Mouse (Mus musculus): ENCODE measurements around the gene Man1b1. TPM values are rescaled to one million over a fixed set of nuclear protein-coding genes. Genes with fewer than 3 reads are reported as not detected.

Gene Man1b1
- 66.5 and 75.8 TPM in 2 replicates for polyA plus RNA-seq (2016; fragmentation: Nextera tagmentation; extraction: Ambion mirVana)

- Histone ChIP-seq H3K27ac (peak within 1 kb of the TSS; percentile 91), H3K36me3 (peaks cover 33% of the 10 kb centered on the region), H3K9me3 (no peaks in the 10 kb centered on the region), H3K4me1 (peaks cover 15% of the 10 kb centered on the region), H3K4me3 (peak within 1 kb of the TSS; percentile 93), H3K27me3 (no peaks in the 10 kb centered on the region), H3K9ac (peak within 1 kb of the TSS; percentile 85), H3K4me2 (replicated peaks) (peak within 1 kb of the TSS; percentile 91)
- ATAC-seq (ENCODE audit: insufficient number of reproducible peaks, insufficient read depth, low FRiP score, low TSS enrichment): peak; percentile 97
- under 1% methylated on average over 78 of the region's 78 CpGs for WGBS
Observed at GRCm38 (mm10) chr2:25332286-25333160, at the start of gene Man1b1. Gene Man1b1, plus strand, starts transcription at chr2:25332338.

- Histone ChIP-seq H3K4me2 (replicated peaks) (no peak overlapping the region), H3K4me3 (no peak overlapping the region), H3K9ac (no peak overlapping the region), H3K27me3 (peaks cover 37% of the 10 kb centered on the region), H3K4me1 (peaks cover 7% of the 10 kb centered on the region; the same call in 1 of the 2 replicates), H3K36me3 (peaks cover 53% of the 10 kb centered on the region), H3K9me3 (no peaks in the 10 kb centered on the region), H3K27ac (no peak overlapping the region)
- 83% methylated on average over 2 of the region's 2 CpGs for WGBS
- no peak for ATAC-seq (ENCODE audit: insufficient number of reproducible peaks, insufficient read depth, low FRiP score, low TSS enrichment)
Observed at GRCm38 (mm10) chr2:25285551-25285950, 46.6 kb upstream of the Man1b1 start.

- H3K9ac ChIP-seq: no peak overlapping the region
- peak overlapping the region; percentile 60; the same call in 1 of the 2 replicates for H3K27ac ChIP-seq
- peaks cover 44% of the 10 kb centered on the region for H3K27me3 ChIP-seq
- 63% methylated on average over 1 of the region's 1 CpGs for WGBS
- H3K4me2 ChIP-seq (replicated peaks): no peak overlapping the region
- H3K4me1 ChIP-seq: peaks cover 10% of the 10 kb centered on the region; the same call in 1 of the 2 replicates
- H3K4me3 ChIP-seq: no peak overlapping the region
- ATAC-seq (ENCODE audit: insufficient number of reproducible peaks, insufficient read depth, low FRiP score, low TSS enrichment): no peak
- H3K9me3 ChIP-seq: no peaks in the 10 kb centered on the region
- H3K36me3 ChIP-seq: peaks cover 46% of the 10 kb centered on the region
Observed at GRCm38 (mm10) chr2:25286314-25286713, 45.8 kb upstream of the Man1b1 start.

DNA sequence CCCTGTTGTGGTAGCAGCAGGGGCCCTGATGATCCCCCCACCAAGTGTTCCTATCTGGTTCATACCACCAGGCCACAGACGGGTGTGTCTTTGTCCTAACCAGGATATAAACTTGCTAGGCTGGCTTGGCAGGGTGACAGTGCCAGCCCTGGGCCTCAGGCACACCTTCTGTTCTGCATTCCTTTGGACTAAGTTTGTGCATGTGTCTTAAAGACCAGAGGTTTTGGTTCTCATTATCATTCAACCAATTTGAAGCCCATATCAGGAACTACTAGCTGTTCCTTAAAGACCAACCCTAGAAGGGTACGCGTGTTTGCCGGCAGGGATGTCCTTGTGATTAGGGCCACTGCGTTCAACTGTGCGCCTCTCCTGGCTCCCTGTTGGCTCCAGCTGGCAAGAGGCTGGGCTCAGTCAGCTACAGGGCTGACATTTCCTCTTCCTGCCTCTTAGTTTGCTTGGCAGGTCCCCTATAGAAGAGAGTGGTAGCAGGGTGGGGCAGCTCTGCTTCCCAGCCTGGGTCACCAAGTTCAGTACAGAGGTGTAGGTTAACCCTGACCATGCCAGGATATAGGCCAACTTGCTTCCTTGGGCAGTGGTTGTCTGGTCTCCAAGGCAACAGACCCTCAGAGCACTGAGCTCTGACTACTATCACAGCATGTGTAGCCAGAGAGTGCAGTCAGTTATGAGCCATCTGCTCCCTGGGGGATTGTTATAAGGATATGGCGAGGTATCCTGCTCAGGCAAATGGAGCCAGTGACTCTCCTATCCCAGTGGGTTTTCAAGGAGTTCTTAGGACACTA lies 45.1 kb upstream of the Man1b1 start:
- H3K4me2 ChIP-seq (replicated peaks): no peak overlapping the region
- no peaks in the 10 kb centered on the region for H3K9me3 ChIP-seq
- H3K4me3 ChIP-seq: no peak overlapping the region
- no peak overlapping the region for H3K9ac ChIP-seq
- peaks cover 42% of the 10 kb centered on the region for H3K36me3 ChIP-seq
- H3K27ac ChIP-seq: no peak overlapping the region
- WGBS: 51% methylated on average over 7 of the region's 7 CpGs
- peaks cover 10% of the 10 kb centered on the region; the same call in 1 of the 2 replicates for H3K4me1 ChIP-seq
- no peak for ATAC-seq (ENCODE audit: insufficient number of reproducible peaks, insufficient read depth, low FRiP score, low TSS enrichment)
- H3K27me3 ChIP-seq: peaks cover 51% of the 10 kb centered on the region

DNA sequence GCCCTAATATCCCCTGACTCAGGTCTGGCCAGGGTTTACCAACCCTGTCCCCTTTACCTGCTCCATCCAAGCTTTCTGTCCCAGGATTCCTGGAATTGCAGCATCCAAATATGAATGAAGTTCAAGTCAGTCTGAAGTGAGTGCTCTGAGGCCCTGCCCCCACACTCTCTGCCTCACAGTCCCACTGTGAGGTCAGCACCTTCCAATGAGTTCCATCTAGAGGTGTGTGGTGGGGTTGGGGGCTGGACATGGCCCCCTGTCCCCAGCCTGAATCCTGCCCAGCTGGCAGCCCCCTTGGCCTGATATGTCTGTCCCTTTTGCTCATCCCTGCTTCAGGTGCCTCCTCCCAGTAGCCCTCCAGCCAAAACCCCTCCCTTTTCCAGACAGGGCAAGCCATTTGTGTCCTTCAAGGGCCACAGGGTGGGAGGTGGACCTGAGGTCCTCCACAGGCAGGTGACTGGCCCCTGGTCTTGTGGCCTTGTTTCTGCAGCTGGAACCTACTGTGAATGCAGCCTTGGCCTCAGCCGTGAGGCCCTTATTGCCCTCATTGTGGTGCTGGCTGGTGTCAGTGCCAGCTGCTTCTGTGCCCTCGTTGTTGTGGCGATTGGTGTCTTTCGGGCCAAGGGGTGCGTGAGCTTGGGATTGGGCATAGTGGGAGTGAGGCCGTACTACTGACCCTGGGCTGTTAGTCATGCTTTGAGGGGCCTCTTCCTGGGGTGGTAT lies 44.0 kb upstream of the Man1b1 start, which contains the start of gene Tmem210:
Tmem210 (plus strand) TSS at position 219 of the 723 bp plus-strand sequence.
- Histone ChIP-seq H3K9me3 (no peaks in the 10 kb centered on the region), H3K4me3 (no peak within 1 kb of the TSS), H3K9ac (no peak within 1 kb of the TSS), H3K4me2 (replicated peaks) (no peak within 1 kb of the TSS), H3K27me3 (peaks cover 62% of the 10 kb centered on the region), H3K4me1 (peaks cover 13% of the 10 kb centered on the region), H3K36me3 (peaks cover 31% of the 10 kb centered on the region), H3K27ac (no peak within 1 kb of the TSS)
- WGBS: 81% methylated on average over 6 of the region's 6 CpGs
- ATAC-seq (ENCODE audit: insufficient number of reproducible peaks, insufficient read depth, low FRiP score, low TSS enrichment): no peak

- no peak overlapping the region for H3K4me2 ChIP-seq (replicated peaks)
- no peak for ATAC-seq (ENCODE audit: insufficient number of reproducible peaks, insufficient read depth, low FRiP score, low TSS enrichment)
- H3K9me3 ChIP-seq: no peaks in the 10 kb centered on the region
- no peak overlapping the region for H3K4me3 ChIP-seq
- H3K4me1 ChIP-seq: peaks cover 13% of the 10 kb centered on the region
- H3K27ac ChIP-seq: no peak overlapping the region
- peaks cover 24% of the 10 kb centered on the region for H3K36me3 ChIP-seq
- WGBS: 83% methylated on average over 7 of the region's 7 CpGs
- no peak overlapping the region for H3K9ac ChIP-seq
- peaks cover 70% of the 10 kb centered on the region for H3K27me3 ChIP-seq
Observed at GRCm38 (mm10) chr2:25288734-25289345, 43.3 kb upstream of the Man1b1 start.

- peaks cover 13% of the 10 kb centered on the region for H3K4me1 ChIP-seq
- H3K4me2 ChIP-seq (replicated peaks): peak within 1 kb of the TSS; percentile 32
- ATAC-seq (ENCODE audit: insufficient number of reproducible peaks, insufficient read depth, low FRiP score, low TSS enrichment): no peak
- no peaks in the 10 kb centered on the region for H3K9me3 ChIP-seq
- peak within 1 kb of the TSS; percentile 11; the same call in 1 of the 2 replicates for H3K4me3 ChIP-seq
- WGBS: 5% methylated on average over 11 of the region's 11 CpGs
- no peak within 1 kb of the TSS for H3K9ac ChIP-seq
- H3K27me3 ChIP-seq: peaks cover 78% of the 10 kb centered on the region
- H3K27ac ChIP-seq: no peak within 1 kb of the TSS
- peaks cover 17% of the 10 kb centered on the region for H3K36me3 ChIP-seq
Observed at GRCm38 (mm10) chr2:25289651-25290050, 42.5 kb upstream of the Man1b1 start, which contains the start of gene Lrrc26. Gene Lrrc26, plus strand, starts transcription at chr2:25289915.

- Histone ChIP-seq H3K36me3 (peaks cover 11% of the 10 kb centered on the region), H3K4me1 (peaks cover 13% of the 10 kb centered on the region), H3K9ac (no peak overlapping the region), H3K4me2 (replicated peaks) (peak overlapping the region; percentile 32), H3K27ac (no peak overlapping the region), H3K27me3 (peaks cover 84% of the 10 kb centered on the region), H3K4me3 (peak overlapping the region; percentile 11; the same call in 1 of the 2 replicates), H3K9me3 (no peaks in the 10 kb centered on the region)
- 1% methylated on average over 54 of the region's 54 CpGs for WGBS
- ATAC-seq (ENCODE audit: insufficient number of reproducible peaks, insufficient read depth, low FRiP score, low TSS enrichment): no peak
Observed at GRCm38 (mm10) chr2:25290101-25290815, 41.9 kb upstream of the Man1b1 start.

DNA sequence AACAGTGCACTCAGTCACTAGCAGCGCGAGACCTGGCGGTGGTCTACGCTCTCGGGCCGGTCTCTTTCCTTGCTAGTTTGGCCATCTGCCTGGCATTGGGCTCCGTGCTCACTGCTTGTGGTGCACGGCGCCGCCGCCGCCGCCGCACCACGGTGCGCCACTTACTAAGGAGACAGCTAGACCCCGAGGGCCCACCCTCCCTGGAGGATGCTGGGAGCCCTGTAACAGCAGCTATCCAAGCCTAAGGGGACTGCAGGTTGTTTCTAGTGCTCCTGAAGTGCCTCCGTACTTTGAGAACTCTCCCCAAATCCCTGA lies 41.4 kb upstream of the Man1b1 start:
- H3K4me2 ChIP-seq (replicated peaks): peak overlapping the region; percentile 32
- no peak overlapping the region for H3K9ac ChIP-seq
- H3K4me3 ChIP-seq: peak overlapping the region; percentile 11; the same call in 1 of the 2 replicates
- H3K36me3 ChIP-seq: peaks cover 6% of the 10 kb centered on the region
- no peak for ATAC-seq (ENCODE audit: insufficient number of reproducible peaks, insufficient read depth, low FRiP score, low TSS enrichment)
- no peaks in the 10 kb centered on the region for H3K9me3 ChIP-seq
- H3K27me3 ChIP-seq: peaks cover 87% of the 10 kb centered on the region
- WGBS: under 1% methylated on average over 18 of the region's 18 CpGs
- H3K4me1 ChIP-seq: peaks cover 13% of the 10 kb centered on the region
- H3K27ac ChIP-seq: no peak overlapping the region

DNA sequence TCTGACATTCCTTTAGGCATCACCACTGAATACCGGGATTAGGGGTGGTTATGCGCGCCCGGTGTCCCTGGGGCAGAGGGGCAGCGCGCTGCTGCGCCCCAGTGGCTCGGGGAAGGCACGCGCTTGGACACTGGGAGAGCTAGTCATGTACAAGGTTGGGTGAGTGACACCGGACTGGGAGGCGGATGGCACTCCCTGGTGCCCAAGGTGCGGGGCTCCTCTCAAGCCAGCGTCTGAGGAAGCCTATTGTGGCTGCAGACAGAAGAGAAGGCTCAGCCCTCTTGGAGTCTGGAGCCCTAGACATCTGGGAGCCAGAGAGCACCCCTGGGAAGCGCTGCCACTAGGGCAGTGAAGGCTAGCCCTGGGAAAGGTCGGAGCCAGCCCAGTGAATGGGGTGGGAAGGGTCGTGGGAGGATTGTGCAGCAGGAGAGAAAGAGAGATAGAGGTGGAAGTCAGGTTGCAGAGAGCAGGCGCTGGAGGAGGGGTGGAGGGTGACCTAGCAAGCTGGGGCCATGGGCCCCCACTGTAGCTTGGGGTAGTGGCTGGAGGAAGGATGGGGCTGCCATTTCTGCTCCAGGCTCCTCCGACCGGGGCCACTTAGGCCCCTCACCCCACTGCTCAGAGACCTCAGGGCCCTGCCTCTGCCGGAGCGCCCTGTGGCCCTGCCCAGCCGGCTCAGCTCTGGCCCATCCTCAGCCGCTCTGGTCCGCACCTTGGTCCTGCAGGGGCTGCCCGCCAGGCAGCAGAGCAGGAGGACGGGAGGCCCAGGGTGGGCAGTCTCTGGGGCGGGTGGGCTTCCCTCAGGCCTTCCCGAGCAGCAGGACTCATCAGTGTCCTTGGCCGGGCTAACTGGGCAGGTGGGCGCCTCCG lies 40.7 kb upstream of the Man1b1 start:
- H3K27ac ChIP-seq: no peak overlapping the region
- H3K27me3 ChIP-seq: peaks cover 92% of the 10 kb centered on the region
- H3K4me3 ChIP-seq: peak overlapping the region; percentile 6; the same call in 1 of the 2 replicates
- H3K4me2 ChIP-seq (replicated peaks): peak overlapping the region; percentile 49
- H3K4me1 ChIP-seq: peaks cover 13% of the 10 kb centered on the region
- no peaks in the 10 kb centered on the region for H3K9me3 ChIP-seq
- no peaks in the 10 kb centered on the region for H3K36me3 ChIP-seq
- ATAC-seq (ENCODE audit: insufficient number of reproducible peaks, insufficient read depth, low FRiP score, low TSS enrichment): no peak
- H3K9ac ChIP-seq: 0 out of 2 replicates have a peak overlapping the region, but pooled peaks have one; percentile 30
- WGBS: 6% methylated on average over 32 of the region's 32 CpGs

All from embryonic facial prominence, embryonic 12.5 days (tissue).